Mouse (Mus musculus) cortical plate, adult 2 months (tissue): Measurements from ENCODE around the gene Slc17a2.

Experiments
- CTCF ChIP-seq: fragments of 200-500 bp; IDR thresholded peaks from 2 replicates; pipeline ENCODE4 v1.5.1; 2011; ENCODE audit warnings: mild to moderate bottlenecking, control low read depth, low read length; ENCODE audit not compliant: insufficient read depth; ENCODE audit errors: extremely low read depth
- POLR2A ChIP-seq: fragments of 200-500 bp; IDR thresholded peaks from 2 replicates; pipeline ENCODE4 v1.6.1; 2011; ENCODE audit warnings: mild to moderate bottlenecking, low read length, control low read depth; ENCODE audit not compliant: insufficient read depth; ENCODE audit errors: extremely low read depth

DNA sequence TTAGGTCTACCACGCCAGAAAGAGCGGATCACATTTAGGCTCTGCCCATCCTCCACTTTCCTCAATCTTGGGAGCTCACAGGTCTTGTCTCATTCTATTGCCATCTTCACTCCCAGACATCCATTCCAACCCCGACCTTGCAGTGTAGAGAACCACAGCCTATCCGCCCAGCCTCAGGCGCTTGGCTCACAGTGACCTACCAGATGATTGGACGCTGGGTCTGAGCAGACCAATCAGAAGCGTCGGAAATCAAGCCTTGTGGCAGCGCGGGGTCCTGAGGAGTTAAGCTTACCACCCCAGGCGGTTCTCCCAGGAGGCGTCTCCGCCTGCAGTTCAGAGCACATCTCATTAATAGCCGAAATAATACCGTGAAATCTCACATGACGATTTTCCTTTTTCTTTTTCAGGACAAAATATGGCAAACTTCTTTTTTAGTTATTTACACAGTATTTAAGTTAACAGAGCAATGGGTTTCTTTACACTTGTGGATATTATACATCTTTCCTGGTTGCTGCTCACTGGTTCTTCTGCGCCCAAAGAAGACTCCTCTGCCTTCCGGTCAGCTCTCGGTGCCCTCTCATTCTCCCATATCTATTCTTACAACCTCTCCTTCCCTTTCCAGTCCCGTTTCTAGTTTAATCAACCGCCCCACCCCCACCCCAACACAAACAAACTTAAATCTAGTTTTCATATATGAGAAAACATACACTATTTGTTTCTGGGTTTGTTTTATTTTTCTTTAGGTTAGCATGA is 34.1 kb upstream of the Slc17a2 start:
- TF ChIP-seq CTCF = no peak
- no peak for TF ChIP-seq POLR2A
